10 mouse cellular contexts compared by ENCODE assay signal in genomic region chr6:128116836-128117542, GRCm38 (mm10). TPM values are rescaled to one million over a fixed set of nuclear protein-coding genes. Genes with fewer than 3 reads are reported as not detected.
DNase-seq lines count a peak whose midpoint lies in the region; ATAC-seq and TF ChIP-seq lines count a peak whose summit lies in the region.
"Had no signal": no experiment of that assay in that cellular context is flagged by ENCODE, and none has a peak within 500 bp of the region (broad histone marks: within the 10 kb centered on the region; RNA-seq: fewer than 3 reads in every experiment).

No protein-coding gene starts in this region.

- 0 out of 2 replicates have a peak overlapping the region, but pooled peaks have one; percentile 31 for H3K27ac ChIP-seq in hindbrain, embryonic 12.5 days
- no peak overlapping the region for H3K27ac ChIP-seq in hindbrain, postnatal 0 days
- H3K27ac ChIP-seq in limb, embryonic 12.5 days = peak overlapping the region; percentile 84

- WGBS in hindbrain, embryonic 12.5 days = 58% methylated on average over 10 of the region's 10 CpGs
- WGBS in hindbrain, postnatal 0 days = 61% methylated on average over 10 of the region's 10 CpGs
- 40% methylated on average over 10 of the region's 10 CpGs for WGBS in limb, embryonic 12.5 days

- no peak overlapping the region for H3K4me3 ChIP-seq in hindbrain, embryonic 12.5 days
- no peak overlapping the region for H3K4me3 ChIP-seq in hindbrain, postnatal 0 days (ENCODE audit: low read length)
- H3K4me3 ChIP-seq in E14TG2a.4 (replicated peaks; ENCODE audit: low read length) = peak overlapping the region; percentile 39
- no peak overlapping the region for H3K4me3 ChIP-seq in limb, embryonic 12.5 days (replicated peaks)

- TF ChIP-seq CTCF in hindbrain, postnatal 0 days (IDR thresholded peaks at IDR 0.05; ENCODE audit: low read depth) = no peak
- TF ChIP-seq CTCF in E14TG2a.4 (conservative IDR thresholded peaks at IDR 0.05; ENCODE audit: low read length) = no peak

- peaks cover 50% of the 10 kb centered on the region for H3K4me1 ChIP-seq in hindbrain, embryonic 12.5 days
- peaks cover 13% of the 10 kb centered on the region for H3K4me1 ChIP-seq in hindbrain, postnatal 0 days (ENCODE audit: insufficient read depth, low read length)
- peaks cover 57% of the 10 kb centered on the region for H3K4me1 ChIP-seq in E14TG2a.4 (replicated peaks; ENCODE audit: low read depth, low read length)
- H3K4me1 ChIP-seq in limb, embryonic 12.5 days (replicated peaks) = peaks cover 48% of the 10 kb centered on the region

- no peak for ATAC-seq in hindbrain, embryonic 12.5 days (ENCODE audit: low FRiP score)
- ATAC-seq in hindbrain, postnatal 0 days = no peak
- ATAC-seq in limb, embryonic 12.5 days (ENCODE audit: insufficient number of reproducible peaks, insufficient read depth, low FRiP score, low TSS enrichment, low read depth) = 0 out of 2 replicates have a peak, but pooled peaks have one; percentile 42
- ATAC-seq: inflammation-experienced regulatory T-cells, adult 6 months had no signal

- no peaks in the 10 kb centered on the region for H3K27me3 ChIP-seq in hindbrain, embryonic 12.5 days
- no peaks in the 10 kb centered on the region for H3K27me3 ChIP-seq in hindbrain, postnatal 0 days (ENCODE audit: insufficient read depth, low read length)
- no peaks in the 10 kb centered on the region for H3K27me3 ChIP-seq in E14TG2a.4 (ENCODE audit: insufficient read depth, low read length)
- no peaks in the 10 kb centered on the region for H3K27me3 ChIP-seq in limb, embryonic 12.5 days

- no peak for DNase-seq in hindbrain, postnatal 0 days (ENCODE audit: low spot score)
- peak; percentile 66 for DNase-seq in embryo, embryonic 10.5 days (ENCODE audit: low spot score)
- no peak for DNase-seq in urinary bladder, postnatal 36 days (ENCODE audit: low spot score in 2 of 2)
- DNase-seq in adrenal gland, postnatal 25 days = no peak
- DNase-seq: gastrocnemius, postnatal 14 days; right cerebral cortex, postnatal 14 days had no signal

- H3K4me2 ChIP-seq in hindbrain, embryonic 12.5 days (replicated peaks) = no peak overlapping the region
- H3K4me2 ChIP-seq in hindbrain, postnatal 0 days (ENCODE audit: low read depth, low read length) = no peak overlapping the region
- peak overlapping the region; percentile 19; the same call in 1 of the 2 replicates for H3K4me2 ChIP-seq in limb, embryonic 12.5 days

- H3K9ac ChIP-seq in hindbrain, embryonic 12.5 days = no peak overlapping the region
- H3K9ac ChIP-seq in hindbrain, postnatal 0 days (replicated peaks; ENCODE audit: low read length) = no peak overlapping the region
- H3K9ac ChIP-seq in limb, embryonic 12.5 days (replicated peaks) = no peak overlapping the region

- H3K9me3 ChIP-seq in hindbrain, embryonic 12.5 days (replicated peaks) = no peaks in the 10 kb centered on the region
- H3K9me3 ChIP-seq in hindbrain, postnatal 0 days (ENCODE audit: low read length) = no peaks in the 10 kb centered on the region
- H3K9me3 ChIP-seq in E14TG2a.4 (ENCODE audit: low read length) = no peaks in the 10 kb centered on the region
- no peaks in the 10 kb centered on the region for H3K9me3 ChIP-seq in limb, embryonic 12.5 days

- H3K36me3 ChIP-seq in hindbrain, embryonic 12.5 days = no peaks in the 10 kb centered on the region
- no peaks in the 10 kb centered on the region for H3K36me3 ChIP-seq in hindbrain, postnatal 0 days (ENCODE audit: insufficient read depth, low read length)
- H3K36me3 ChIP-seq in E14TG2a.4 (ENCODE audit: insufficient read depth, low read length) = peaks cover 24% of the 10 kb centered on the region
- peaks cover 6% of the 10 kb centered on the region; the same call in 1 of the 2 replicates for H3K36me3 ChIP-seq in limb, embryonic 12.5 days

RNA-seq across cellular contexts. Expression of gene Tspan9, which starts 26.4 kb away (rescaled TPM):
- polyA plus RNA-seq in hindbrain, embryonic 12.5 days (2016; fragmentation: Nextera tagmentation; extraction: Ambion mirVana) = 63.4 and 71.6 TPM in 2 replicates
- total RNA-seq in hindbrain, postnatal 0 days (2014; rRNA removed) = 177 and 266 TPM in 2 replicates
- 70.1 and 73.8 TPM in 2 replicates for polyA plus RNA-seq in hindbrain, postnatal 0 days (2015; fragmentation: Nextera tagmentation; extraction: Ambion mirVana)
- 103 and 114 TPM in 2 replicates for polyA plus RNA-seq in limb, embryonic 12.5 days (2016; fragmentation: Nextera tagmentation; extraction: Ambion mirVana)
- 44.1 and 46.6 TPM in 2 replicates for total RNA-seq in adrenal gland, postnatal 25 days (2021)
